Mouse (Mus musculus): ENCODE data around the gene Tab2. TPM values are rescaled to one million over a fixed set of nuclear protein-coding genes. Genes with fewer than 3 reads are reported as not detected.
A peak's percentile ranks its signal among the peaks of the same experiment; 100 is the strongest.

Tab2 gene
- 10 to 100 TPM; 51.2 to 51.7 TPM for total RNA-seq (2021)
- long read RNA-seq, experiment 1, partial matches to known transcripts, result 11 of 12 reads
- long read RNA-seq, experiment 1, other reads (novel, unspliced or antisense), result 0 of 12 reads
- long read RNA-seq, experiment 2, partial matches to known transcripts, result 4 of 4 reads
- long read RNA-seq, experiment 2, other reads (novel, unspliced or antisense), result 0 of 4 reads

GRCm38 (mm10) chr10:7956228-7957001, at the start of gene Tab2:
Tab2 (minus strand) TSS chr10:7956230.
- DNase-seq, result peak; percentile 95 to 96

- no peak for DNase-seq
Observed at GRCm38 (mm10) chr10:7992258-7992919, 36.4 kb upstream of the Tab2 start.

GRCm38 (mm10) chr10:7991596-7991995, 35.6 kb upstream of the Tab2 start:
- no peak for DNase-seq

GRCm38 (mm10) chr10:7987521-7987920, 31.5 kb upstream of the Tab2 start:
- no peak for DNase-seq

- DNase-seq, result no peak
Observed at GRCm38 (mm10) chr10:7976462-7976861, 20.4 kb upstream of the Tab2 start.

GRCm38 (mm10) chr10:7968747-7969280, 12.8 kb upstream of the Tab2 start:
- no peak for DNase-seq

GRCm38 (mm10) chr10:7967096-7967495, 11.1 kb upstream of the Tab2 start:
- no peak for DNase-seq

- no peak for DNase-seq
Observed at GRCm38 (mm10) chr10:7959073-7959472, 3.0 kb upstream of the Tab2 start.

- DNase-seq, result peak; percentile 43 to 63
Observed at GRCm38 (mm10) chr10:7955634-7956121, 352 bp downstream of the Tab2 start.

GRCm38 (mm10) chr10:7954989-7955633, 919 bp downstream of the Tab2 start:
- DNase-seq, result peak; percentile 48 to 53

GRCm38 (mm10) chr10:7954627-7954988, 1.4 kb downstream of the Tab2 start:
- DNase-seq, result no peak

GRCm38 (mm10) chr10:7943006-7943405, 13.0 kb downstream of the Tab2 start:
- no peak for DNase-seq

GRCm38 (mm10) chr10:7936556-7937192, 19.4 kb downstream of the Tab2 start:
- no peak for DNase-seq

- no peak for DNase-seq
Observed at GRCm38 (mm10) chr10:7932958-7933357, 23.1 kb downstream of the Tab2 start.

GRCm38 (mm10) chr10:7928996-7929395, 27.0 kb downstream of the Tab2 start:
- no peak for DNase-seq

- DNase-seq, result no peak
Observed at GRCm38 (mm10) chr10:7925481-7925880, 30.5 kb downstream of the Tab2 start.

- no peak for DNase-seq
Observed at GRCm38 (mm10) chr10:7923433-7923832, 32.6 kb downstream of the Tab2 start.

- DNase-seq, result peak; percentile 29 to 53
Observed at GRCm38 (mm10) chr10:7911268-7911667, 44.8 kb downstream of the Tab2 start.

GRCm38 (mm10) chr10:7907151-7907550, 48.9 kb downstream of the Tab2 start:
- DNase-seq, result no peak

GRCm38 (mm10) chr10:7904157-7904556, 51.9 kb downstream of the Tab2 start:
- no peak for DNase-seq

GRCm38 (mm10) chr10:7900719-7901627, 55.1 kb downstream of the Tab2 start:
- DNase-seq, result no peak
